Mouse (Mus musculus): ENCODE data around the gene Maco1. TPM values are rescaled to one million over a fixed set of nuclear protein-coding genes. Genes with fewer than 3 reads are reported as not detected.

Gene Maco1
- polyA plus RNA-seq, 1 experiment, result 42.2 TPM

GRCm38 (mm10) chr4:134793213-134793956, 59.8 kb downstream of the Maco1 start:
- Histone ChIP-seq H3K27ac (ENCODE audit: insufficient read depth, low read length) (no peak overlapping the region), H3K4me3 (ENCODE audit: insufficient read depth, low read length) (no peak overlapping the region), H3K4me1 (ENCODE audit: control insufficient read depth, insufficient read depth, low read length) (no peaks in the 10 kb centered on the region)
- TF ChIP-seq CTCF (IDR thresholded peaks at IDR 0.05; ENCODE audit: extremely low read depth, insufficient read depth, low read length) (peak; percentile 51; the same call in 1 of the 2 replicates), POLR2A (IDR thresholded peaks at IDR 0.05; ENCODE audit: extremely low read depth, insufficient read depth, low read length) (no peak)

- no peak for TF ChIP-seq POLR2A (IDR thresholded peaks at IDR 0.05; ENCODE audit: extremely low read depth, insufficient read depth, low read length)
- TF ChIP-seq CTCF (IDR thresholded peaks at IDR 0.05; ENCODE audit: extremely low read depth, insufficient read depth, low read length), result no peak
Measured at GRCm38 (mm10) chr4:134791731-134792130, 61.4 kb downstream of the Maco1 start.

DNA sequence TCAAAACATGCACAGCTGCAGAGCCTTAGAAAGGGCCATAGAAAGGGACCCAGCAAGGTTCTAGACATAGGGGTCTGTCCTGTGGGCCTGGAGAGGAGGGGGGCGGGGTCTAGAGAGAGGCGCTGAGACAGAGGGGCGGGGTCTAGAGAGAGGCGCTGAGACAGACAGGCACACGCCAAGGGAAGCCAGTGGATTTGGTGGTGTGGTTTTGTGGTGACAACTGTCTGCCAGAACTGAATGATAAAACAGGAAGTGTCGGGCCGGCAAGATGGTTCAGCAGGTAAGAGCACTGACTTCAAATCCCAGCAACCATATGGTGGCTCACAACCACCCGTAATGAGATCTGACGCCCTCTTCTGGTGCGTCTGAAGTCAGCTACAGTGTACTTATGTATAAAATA, 66.2 kb downstream of the Maco1 start:
- no peak for TF ChIP-seq POLR2A (IDR thresholded peaks at IDR 0.05; ENCODE audit: extremely low read depth, insufficient read depth, low read length)
- no peak for TF ChIP-seq CTCF (IDR thresholded peaks at IDR 0.05; ENCODE audit: extremely low read depth, insufficient read depth, low read length)
- Histone ChIP-seq H3K27ac (ENCODE audit: insufficient read depth, low read length) (no peak overlapping the region), H3K4me1 (ENCODE audit: control insufficient read depth, insufficient read depth, low read length) (no peaks in the 10 kb centered on the region), H3K4me3 (ENCODE audit: insufficient read depth, low read length) (no peak overlapping the region)

More at GRCm38 (mm10) chr4:134791731-134792130, 61.4 kb downstream of the Maco1 start:
- Histone ChIP-seq H3K4me3 (ENCODE audit: insufficient read depth, low read length) (no peak overlapping the region), H3K4me1 (ENCODE audit: control insufficient read depth, insufficient read depth, low read length) (no peaks in the 10 kb centered on the region), H3K27ac (ENCODE audit: insufficient read depth, low read length) (no peak overlapping the region)

DNA sequence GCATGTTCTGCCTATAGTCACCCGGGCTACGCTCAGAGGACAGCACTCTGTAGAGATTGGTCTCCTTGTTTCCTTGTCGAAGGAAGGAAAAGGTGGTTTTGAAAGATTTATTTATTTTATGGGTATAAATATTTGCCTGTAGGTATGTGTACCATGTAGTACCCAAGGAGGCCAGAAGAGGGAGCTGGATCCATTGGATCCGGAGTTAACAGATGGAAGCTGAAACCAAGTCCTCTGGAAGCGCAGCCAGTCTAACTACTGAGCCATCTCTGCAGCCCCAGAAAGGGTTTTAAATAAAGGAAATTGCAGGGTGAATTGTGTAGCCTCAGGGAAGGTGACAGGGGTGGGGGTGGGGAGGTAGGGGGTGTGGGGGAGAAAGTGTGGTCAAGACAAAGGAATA, 68.4 kb downstream of the Maco1 start:
- TF ChIP-seq CTCF (IDR thresholded peaks at IDR 0.05; ENCODE audit: extremely low read depth, insufficient read depth, low read length) (no peak), POLR2A (IDR thresholded peaks at IDR 0.05; ENCODE audit: extremely low read depth, insufficient read depth, low read length) (no peak)
- no peak overlapping the region for H3K4me3 ChIP-seq (ENCODE audit: insufficient read depth, low read length)
- no peak overlapping the region for H3K27ac ChIP-seq (ENCODE audit: insufficient read depth, low read length)
- no peaks in the 10 kb centered on the region for H3K4me1 ChIP-seq (ENCODE audit: control insufficient read depth, insufficient read depth, low read length)

DNA sequence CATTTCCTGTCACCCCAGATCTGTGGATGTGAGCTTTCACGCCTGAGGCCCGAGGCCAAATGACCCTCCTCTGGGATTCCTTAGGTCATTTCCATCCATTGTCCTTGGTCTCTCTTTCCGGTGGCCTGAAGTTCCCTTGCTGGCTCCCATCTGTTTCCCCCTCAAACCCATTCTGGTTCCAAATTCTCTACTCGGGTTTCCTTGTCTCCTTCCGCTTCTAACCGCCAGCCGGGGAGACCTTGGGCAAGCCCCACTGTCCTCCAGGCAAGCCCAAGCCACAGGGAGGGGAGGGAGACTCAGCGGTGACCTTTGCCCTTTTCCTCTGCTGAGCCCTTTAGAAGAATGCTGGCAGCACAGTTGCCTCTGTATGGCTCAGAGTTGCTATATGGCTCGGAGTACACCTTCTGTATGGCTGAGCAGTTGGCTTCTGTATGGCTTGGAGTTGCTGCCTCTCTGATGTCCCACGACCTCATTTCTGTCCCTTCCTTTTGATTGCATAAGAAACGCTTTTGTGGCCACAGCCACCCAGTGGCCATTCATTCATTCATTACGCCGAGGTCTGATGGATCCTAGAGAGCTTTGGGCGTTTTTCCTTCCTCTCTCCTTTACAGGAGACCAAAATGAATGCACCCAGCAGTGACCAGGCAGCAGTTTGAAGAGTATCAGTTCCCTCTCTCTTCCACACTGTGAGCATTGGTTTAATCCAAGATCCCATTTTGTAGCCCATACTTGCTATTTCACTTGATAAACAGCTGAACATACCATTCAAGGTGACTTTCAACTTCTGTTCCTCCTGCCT, 73.8 kb downstream of the Maco1 start:
- H3K4me1 ChIP-seq (ENCODE audit: control insufficient read depth, insufficient read depth, low read length), result no peaks in the 10 kb centered on the region
- H3K4me3 ChIP-seq (ENCODE audit: insufficient read depth, low read length), result no peak overlapping the region
- H3K27ac ChIP-seq (ENCODE audit: insufficient read depth, low read length), result no peak overlapping the region
- TF ChIP-seq CTCF (IDR thresholded peaks at IDR 0.05; ENCODE audit: extremely low read depth, insufficient read depth, low read length) (no peak), POLR2A (IDR thresholded peaks at IDR 0.05; ENCODE audit: extremely low read depth, insufficient read depth, low read length) (no peak)

DNA sequence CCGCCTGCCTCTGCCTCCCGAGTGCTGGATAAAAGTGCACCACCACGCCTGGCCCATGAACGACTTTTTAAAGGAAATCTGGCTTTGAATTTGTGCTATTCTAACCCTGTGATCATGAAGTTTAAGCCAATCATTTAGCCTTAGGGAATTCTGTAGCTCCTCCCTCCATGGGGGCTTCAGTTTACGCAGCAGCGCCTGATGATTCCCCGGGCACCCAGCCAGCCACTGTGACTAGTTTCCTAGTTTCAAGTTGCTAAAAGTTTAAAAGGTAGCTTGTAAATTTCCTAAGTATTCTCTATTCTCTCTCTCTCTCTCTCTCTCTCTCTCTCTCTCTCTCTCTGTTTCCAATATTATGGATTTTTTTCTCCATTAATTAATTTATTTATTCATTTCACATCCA, 76.9 kb downstream of the Maco1 start:
- no peak overlapping the region for H3K4me3 ChIP-seq (ENCODE audit: insufficient read depth, low read length)

GRCm38 (mm10) chr4:134775234-134775944, 77.8 kb downstream of the Maco1 start:
- Histone ChIP-seq H3K27ac (ENCODE audit: insufficient read depth, low read length) (no peak overlapping the region), H3K4me3 (ENCODE audit: insufficient read depth, low read length) (no peak overlapping the region), H3K4me1 (ENCODE audit: control insufficient read depth, insufficient read depth, low read length) (no peaks in the 10 kb centered on the region; the same call in 1 of the 2 replicates)
- TF ChIP-seq POLR2A (IDR thresholded peaks at IDR 0.05; ENCODE audit: extremely low read depth, insufficient read depth, low read length) (no peak), CTCF (IDR thresholded peaks at IDR 0.05; ENCODE audit: extremely low read depth, insufficient read depth, low read length) (no peak)

More for the DNA sequence above, 76.9 kb downstream of the Maco1 start:
- H3K27ac ChIP-seq (ENCODE audit: insufficient read depth, low read length), result no peak overlapping the region
- H3K4me1 ChIP-seq (ENCODE audit: control insufficient read depth, insufficient read depth, low read length), result no peaks in the 10 kb centered on the region; the same call in 1 of the 2 replicates
- no peak for TF ChIP-seq CTCF (IDR thresholded peaks at IDR 0.05; ENCODE audit: extremely low read depth, insufficient read depth, low read length)
- no peak for TF ChIP-seq POLR2A (IDR thresholded peaks at IDR 0.05; ENCODE audit: extremely low read depth, insufficient read depth, low read length)

DNA sequence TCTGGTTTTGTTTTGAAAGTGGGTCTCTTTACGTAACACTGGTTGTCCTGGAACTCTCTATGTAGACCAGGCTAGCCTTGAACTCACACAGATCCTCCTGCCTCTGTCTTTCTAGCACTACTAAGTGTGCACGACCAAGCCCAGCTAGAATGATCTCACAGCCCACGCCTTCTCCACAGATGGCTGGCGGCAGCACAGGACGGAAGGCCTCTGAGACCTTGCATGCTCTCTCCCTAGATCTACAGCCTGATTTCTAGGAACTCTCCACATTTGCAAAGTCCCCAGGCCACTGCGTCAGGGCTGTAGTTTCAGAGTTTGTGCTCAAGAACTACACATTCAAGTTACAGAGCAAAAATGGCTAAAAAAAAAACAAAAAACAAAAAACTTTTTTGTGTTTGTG, 79.0 kb downstream of the Maco1 start:
- H3K27ac ChIP-seq (ENCODE audit: insufficient read depth, low read length), result no peak overlapping the region
- no peak overlapping the region for H3K4me3 ChIP-seq (ENCODE audit: insufficient read depth, low read length)
- no peaks in the 10 kb centered on the region; the same call in 1 of the 2 replicates for H3K4me1 ChIP-seq (ENCODE audit: control insufficient read depth, insufficient read depth, low read length)
- TF ChIP-seq CTCF (IDR thresholded peaks at IDR 0.05; ENCODE audit: extremely low read depth, insufficient read depth, low read length) (no peak), POLR2A (IDR thresholded peaks at IDR 0.05; ENCODE audit: extremely low read depth, insufficient read depth, low read length) (no peak)
